Mouse (Mus musculus) embryonic facial prominence, embryonic 10.5 days (tissue): Measurements from ENCODE around the gene Gadd45gip1. TPM values are rescaled to one million over a fixed set of nuclear protein-coding genes. Genes with fewer than 3 reads are reported as not detected.

ENCODE experiments used
- DNase-seq: peaks from one replicate; pipeline ENCODE4 v3.0.0-alpha.2; 2017; ENCODE audit warnings: low spot score
- H3K27ac ChIP-seq: fragments of 300-500 bp; sonication (generic); replicated peaks from 2 replicates; pipeline ENCODE4 v1.5.1; 2016; ENCODE audit warnings: mild to moderate bottlenecking
- H3K27me3 ChIP-seq: fragments of 300-500 bp; sonication (generic); replicated peaks from 2 replicates; pipeline ENCODE4 v1.6.1; 2016; ENCODE audit warnings: low read depth, mild to moderate bottlenecking; ENCODE audit not compliant: poor library complexity, severe bottlenecking
- H3K36me3 ChIP-seq: fragments of 300-500 bp; sonication (generic); replicated peaks from 2 replicates; pipeline ENCODE4 v1.6.1; 2016; ENCODE audit warnings: mild to moderate bottlenecking, moderate library complexity
- H3K4me1 ChIP-seq: fragments of 300-500 bp; sonication (generic); 2 replicates; pipeline ENCODE4 v1.6.1; 2016
- H3K4me3 ChIP-seq: fragments of 300-500 bp; sonication (generic); 2 replicates; pipeline ENCODE4 v1.5.1; 2016; ENCODE audit warnings: mild to moderate bottlenecking, moderate library complexity
- H3K9me3 ChIP-seq: fragments of 300-500 bp; sonication (generic); 2 replicates; pipeline ENCODE4 v1.6.1; 2016; ENCODE audit warnings: mild to moderate bottlenecking
- WGBS: fragments of 180-500 bp; shearing (Covaris S2); methylation state at CpG from one replicate; pipeline ENCODE4 v1.1.7; 2016; 5-methylcytosine and 5-hydroxymethylcytosine counted together
- polyA plus RNA-seq: library from polyadenylated mRNA; unstranded; fragments of >200 nt; fragmentation: Nextera tagmentation; extraction: Ambion mirVana; gene quantifications from 2 replicates; pipeline ENCODE4 v1.2.1, GENCODE M21; 2016

The Gadd45gip1 gene
- 45.2 and 47.3 TPM in 2 replicates for polyA plus RNA-seq

DNA sequence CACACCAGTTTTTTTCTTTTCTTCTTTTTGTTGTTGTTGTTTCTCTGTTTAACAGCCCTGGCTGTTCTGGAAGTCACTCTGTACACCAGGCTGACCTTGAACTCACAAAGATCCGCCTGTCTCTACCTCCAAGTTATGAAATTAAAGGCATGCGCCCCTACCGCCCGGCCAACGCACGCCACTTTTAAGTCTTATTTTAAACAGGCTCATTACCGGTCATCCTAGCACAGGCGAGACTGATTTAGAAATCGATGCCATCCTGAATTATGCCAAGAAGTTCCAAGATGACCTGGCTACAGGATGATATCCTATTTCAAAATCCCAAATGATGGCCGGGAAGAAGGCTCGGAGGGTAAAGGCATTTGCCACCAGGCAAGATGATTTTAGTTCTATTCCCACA lies at the start of gene Gadd45gip1:
Gene Gadd45gip1 (plus strand): TSS at position 33 of the 400 bp plus-strand sequence.
- DNase-seq: no peak
- Histone ChIP-seq H3K4me1 (peaks cover 13% of the 10 kb centered on the region), H3K27me3 (no peaks in the 10 kb centered on the region), H3K27ac (peak within 1 kb of the TSS; percentile 100), H3K36me3 (peaks cover 33% of the 10 kb centered on the region), H3K9me3 (no peaks in the 10 kb centered on the region), H3K4me3 (peak within 1 kb of the TSS; percentile 99)
- WGBS: 84% methylated on average over 11 of the region's 11 CpGs

DNA sequence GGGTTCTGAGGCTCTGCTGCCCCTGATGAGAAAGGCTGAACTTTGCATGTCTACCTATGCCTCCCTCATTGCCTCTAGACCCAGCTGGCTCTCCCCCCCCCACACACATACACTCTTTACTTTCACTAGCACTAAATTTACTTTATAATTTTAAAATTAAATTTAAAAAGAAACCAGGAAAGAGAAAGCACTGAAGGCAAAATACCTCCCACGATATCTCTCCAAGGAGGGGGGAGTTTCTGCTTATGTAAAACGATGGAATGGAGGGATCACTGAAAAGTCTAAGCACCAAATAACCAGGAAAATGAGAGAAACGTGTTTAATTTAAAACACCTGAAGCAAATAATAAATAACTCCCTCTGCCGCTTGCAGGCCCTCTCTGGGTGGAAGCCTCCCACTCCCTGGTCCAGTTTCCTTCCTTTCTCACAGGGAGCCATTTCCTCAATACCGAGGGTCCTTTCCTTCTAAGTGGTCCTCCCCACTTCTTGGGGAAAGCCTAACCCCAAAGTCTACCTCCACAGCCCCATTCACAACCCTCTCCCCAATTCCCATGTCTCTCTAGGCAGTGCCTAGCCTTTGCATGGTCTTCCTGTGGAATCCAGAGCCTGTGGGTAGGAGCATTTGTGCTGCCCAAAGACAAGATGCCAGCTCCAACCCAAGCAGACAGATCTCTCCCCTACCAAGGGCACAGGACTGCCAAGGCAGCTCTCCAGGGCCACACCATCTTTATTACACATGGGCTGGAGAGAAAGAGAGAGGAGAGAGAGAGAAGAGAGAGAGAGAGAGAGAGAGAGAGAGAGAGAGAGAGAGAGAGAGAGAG lies 49.4 kb upstream of the Gadd45gip1 start:
- Histone ChIP-seq H3K4me1 (peaks cover 13% of the 10 kb centered on the region), H3K27me3 (peaks cover 100% of the 10 kb centered on the region), H3K9me3 (no peaks in the 10 kb centered on the region), H3K4me3 (no peak overlapping the region), H3K36me3 (no peaks in the 10 kb centered on the region), H3K27ac (no peak overlapping the region)
- DNase-seq: no peak
- 1% methylated on average over 5 of the region's 5 CpGs for WGBS

DNA sequence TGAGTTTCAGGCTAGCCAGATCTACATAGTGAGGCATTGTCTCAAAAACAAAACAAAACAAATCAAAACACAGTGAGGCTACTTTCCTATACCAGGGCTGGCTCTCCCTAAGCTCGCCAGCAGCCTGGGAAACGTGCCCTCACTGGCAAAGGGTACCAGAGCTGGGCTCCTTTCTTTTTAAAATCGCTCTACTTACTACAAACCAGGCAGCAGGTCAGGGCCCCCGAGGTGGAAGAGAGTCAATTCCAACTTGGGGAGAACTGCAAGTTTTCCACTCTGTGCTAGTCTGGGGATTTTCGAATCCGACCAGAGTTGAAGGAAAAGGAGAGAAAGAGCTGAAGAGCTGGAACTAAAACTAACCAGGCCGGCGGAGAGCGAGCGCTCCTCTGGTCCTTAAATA lies 48.6 kb upstream of the Gadd45gip1 start:
- Histone ChIP-seq H3K27ac (no peak overlapping the region), H3K27me3 (peaks cover 100% of the 10 kb centered on the region), H3K9me3 (no peaks in the 10 kb centered on the region), H3K4me3 (no peak overlapping the region), H3K4me1 (peaks cover 13% of the 10 kb centered on the region), H3K36me3 (no peaks in the 10 kb centered on the region)
- peak; percentile 49 for DNase-seq
- 2% methylated on average over 10 of the region's 10 CpGs for WGBS

DNA sequence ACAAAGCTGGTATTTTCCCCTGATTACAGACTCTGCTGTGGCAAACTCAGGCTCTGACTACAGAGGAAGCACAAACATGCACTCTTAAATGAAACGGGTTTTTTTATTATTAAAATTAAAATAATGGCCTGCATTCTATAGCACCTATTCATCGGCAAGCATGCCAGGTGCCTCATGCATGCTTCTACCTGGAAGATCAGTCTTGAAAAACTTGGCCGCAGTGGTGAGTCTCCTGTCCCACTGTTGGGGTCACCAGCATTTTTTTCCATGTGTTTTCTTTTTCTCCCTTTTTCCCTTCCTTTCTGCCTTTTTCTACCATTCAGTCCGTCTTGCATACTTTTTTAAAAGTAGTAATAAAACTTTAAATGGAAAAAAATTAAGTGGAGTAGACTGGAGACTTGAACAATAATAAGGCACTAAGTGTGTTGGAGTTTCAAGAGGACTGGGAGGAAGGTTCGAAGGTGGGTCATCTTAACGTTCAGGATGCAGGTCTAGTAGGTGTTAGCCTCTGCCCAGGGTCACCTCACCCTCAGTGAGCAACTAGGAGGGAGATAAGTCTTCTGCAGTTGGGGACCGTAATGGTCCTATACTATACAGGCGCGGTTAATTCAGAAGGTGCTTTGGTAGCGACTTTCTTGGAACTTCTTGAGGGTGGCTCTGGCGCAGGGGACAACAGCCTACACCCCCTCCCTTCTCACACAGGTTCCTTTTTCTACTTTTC lies 48.0 kb upstream of the Gadd45gip1 start:
- H3K4me3 ChIP-seq: no peak overlapping the region
- DNase-seq: peak; percentile 46
- no peaks in the 10 kb centered on the region for H3K36me3 ChIP-seq
- H3K27ac ChIP-seq: no peak overlapping the region
- 1% methylated on average over 11 of the region's 11 CpGs for WGBS
- H3K27me3 ChIP-seq: peaks cover 100% of the 10 kb centered on the region
- no peaks in the 10 kb centered on the region for H3K9me3 ChIP-seq
- H3K4me1 ChIP-seq: peaks cover 13% of the 10 kb centered on the region

DNA sequence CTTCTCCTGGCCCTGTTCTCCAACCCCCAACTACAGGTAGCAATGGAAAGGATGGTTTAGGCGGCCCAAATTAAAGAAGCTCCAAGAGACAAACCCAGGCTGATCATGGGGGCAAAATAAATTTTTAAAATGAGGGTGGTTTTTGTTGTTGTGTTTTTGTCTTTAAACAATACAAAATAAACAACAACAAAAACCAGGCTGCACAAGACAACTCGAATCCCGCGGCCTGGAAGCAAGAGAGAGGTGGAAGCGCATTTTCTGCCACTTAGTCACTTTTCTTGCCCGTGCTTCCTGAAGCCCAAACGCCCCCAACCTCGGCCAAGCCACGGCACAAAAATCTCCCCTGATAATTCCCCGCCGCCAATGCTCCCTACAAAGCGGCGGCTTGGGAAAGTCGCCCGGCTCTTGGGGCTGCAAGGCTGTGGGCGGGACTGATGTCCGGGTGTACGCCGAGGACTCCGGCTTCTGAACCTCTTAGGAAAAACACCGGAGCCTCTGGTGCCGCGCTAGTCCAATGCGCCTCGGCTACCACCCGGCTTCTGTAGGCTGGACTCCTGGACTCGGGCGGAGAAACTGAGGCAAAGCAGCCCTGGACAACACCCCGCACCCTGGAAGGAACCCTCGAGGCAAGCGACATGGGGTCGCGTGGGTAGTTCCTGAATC lies 47.3 kb upstream of the Gadd45gip1 start:
- H3K4me1 ChIP-seq: peaks cover 13% of the 10 kb centered on the region
- H3K4me3 ChIP-seq: no peak overlapping the region
- WGBS: under 1% methylated on average over 33 of the region's 33 CpGs
- H3K9me3 ChIP-seq: no peaks in the 10 kb centered on the region
- peak; percentile 61 for DNase-seq
- no peak overlapping the region for H3K27ac ChIP-seq
- H3K36me3 ChIP-seq: no peaks in the 10 kb centered on the region
- peaks cover 100% of the 10 kb centered on the region for H3K27me3 ChIP-seq

DNA sequence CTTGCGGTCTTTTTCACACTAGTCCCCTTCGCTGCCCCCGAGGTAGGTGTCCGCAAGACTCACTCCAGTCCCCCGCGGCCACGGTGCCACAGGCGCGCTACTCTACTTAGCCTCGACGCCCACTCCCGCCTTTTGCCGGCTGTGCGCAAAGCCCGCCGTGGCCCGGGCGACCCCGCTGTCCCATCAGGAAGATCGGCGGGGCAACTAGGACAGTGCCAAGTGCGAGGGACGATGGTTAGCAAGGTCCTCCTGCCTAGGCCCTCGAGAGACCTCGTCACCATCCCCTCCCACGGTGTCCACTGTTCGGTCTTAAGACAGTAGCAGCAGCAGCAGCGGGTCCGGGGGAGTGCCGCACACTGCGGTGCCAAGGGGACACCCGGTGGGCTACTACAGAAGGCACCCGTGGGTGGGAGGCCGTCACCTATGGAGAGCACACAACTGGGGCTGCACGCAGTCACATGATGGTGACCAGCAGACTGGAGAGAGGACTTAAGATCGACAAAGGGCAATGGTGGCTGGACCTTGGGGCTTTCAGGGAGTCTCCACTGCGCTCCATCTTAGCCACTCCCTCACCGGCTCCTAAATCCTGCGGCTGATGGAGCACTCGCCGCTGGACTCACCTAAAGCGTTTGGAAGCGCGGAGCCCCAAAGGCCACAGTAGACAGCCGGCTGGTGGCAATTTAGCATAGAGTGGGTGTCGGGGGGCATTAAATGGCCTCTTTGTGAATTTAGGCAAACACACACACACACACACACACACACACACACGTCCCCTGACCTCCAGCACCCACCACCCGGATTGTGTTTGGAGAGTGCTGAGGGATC lies 46.4 kb upstream of the Gadd45gip1 start:
- under 1% methylated on average over 48 of the region's 48 CpGs for WGBS
- peaks cover 100% of the 10 kb centered on the region for H3K27me3 ChIP-seq
- H3K4me3 ChIP-seq: no peak overlapping the region
- H3K4me1 ChIP-seq: peaks cover 13% of the 10 kb centered on the region
- peak; percentile 58 for DNase-seq
- no peaks in the 10 kb centered on the region for H3K9me3 ChIP-seq
- no peak overlapping the region; the same call in 1 of the 2 replicates for H3K27ac ChIP-seq
- no peaks in the 10 kb centered on the region for H3K36me3 ChIP-seq

DNA sequence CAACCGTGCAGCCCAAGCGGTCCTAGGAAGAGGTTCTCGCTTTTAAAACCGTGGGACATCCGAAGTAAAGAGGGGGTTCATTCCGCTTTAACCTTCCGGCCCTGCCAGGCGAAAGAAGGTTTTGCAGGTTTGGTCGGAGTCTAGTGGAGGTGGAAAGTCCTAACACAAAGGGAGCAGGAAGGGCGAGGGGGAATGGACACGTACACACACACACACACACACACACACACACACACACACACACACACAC lies 45.9 kb upstream of the Gadd45gip1 start:
- H3K4me1 ChIP-seq: peaks cover 13% of the 10 kb centered on the region
- no peak overlapping the region for H3K27ac ChIP-seq
- WGBS: under 1% methylated on average over 11 of the region's 11 CpGs
- DNase-seq: no peak
- H3K27me3 ChIP-seq: peaks cover 100% of the 10 kb centered on the region
- H3K36me3 ChIP-seq: no peaks in the 10 kb centered on the region
- no peaks in the 10 kb centered on the region for H3K9me3 ChIP-seq
- H3K4me3 ChIP-seq: no peak overlapping the region

DNA sequence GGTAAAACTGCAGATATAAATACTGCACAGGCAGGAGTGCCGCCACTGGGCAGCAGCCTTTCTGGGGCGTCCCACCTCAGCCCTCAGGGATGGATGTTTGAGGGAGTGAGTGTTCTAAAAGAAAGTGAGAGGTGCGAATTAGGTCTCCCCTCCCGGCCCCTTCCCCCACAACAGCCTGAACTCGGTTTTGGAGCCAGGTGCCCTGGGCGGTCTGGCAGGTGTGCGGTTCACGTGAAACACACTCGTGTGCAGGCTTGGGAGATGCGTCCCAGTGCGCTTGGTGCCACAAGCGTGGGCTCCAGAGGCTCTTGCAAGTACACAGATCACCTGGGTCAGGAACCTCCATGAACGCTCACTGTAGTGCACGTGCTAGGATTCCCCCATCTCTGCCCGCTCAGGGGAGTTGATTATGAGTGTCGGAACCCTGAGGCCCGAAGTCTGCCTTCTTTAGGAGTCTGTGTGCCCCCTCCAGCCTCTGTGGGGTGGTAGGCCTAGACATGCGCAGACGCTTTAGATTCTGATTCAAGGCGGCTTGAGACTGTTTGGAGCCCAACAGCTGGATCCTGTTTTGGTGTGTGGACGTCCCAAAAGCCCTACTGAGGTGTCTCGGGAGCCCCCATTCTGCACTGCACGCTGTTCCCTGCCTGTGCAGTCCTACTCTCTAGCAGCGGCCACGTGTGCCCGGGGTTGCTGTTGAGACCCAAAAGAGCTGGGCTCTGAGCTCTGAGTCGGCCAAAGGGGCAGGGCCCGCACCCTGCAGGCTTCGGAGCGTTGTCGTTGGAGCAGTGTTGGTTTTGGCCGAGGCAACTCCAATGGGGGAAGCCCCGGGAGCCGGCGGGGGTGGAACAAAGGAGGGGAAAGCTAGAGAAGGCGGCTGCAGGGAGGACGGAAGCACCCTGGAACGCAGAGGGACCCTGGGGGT lies 45.3 kb upstream of the Gadd45gip1 start:
- peak; percentile 50 for DNase-seq
- WGBS: under 1% methylated on average over 38 of the region's 38 CpGs
- Histone ChIP-seq H3K27ac (no peak overlapping the region), H3K4me1 (peaks cover 13% of the 10 kb centered on the region), H3K36me3 (no peaks in the 10 kb centered on the region), H3K9me3 (no peaks in the 10 kb centered on the region), H3K27me3 (peaks cover 100% of the 10 kb centered on the region), H3K4me3 (no peak overlapping the region)

DNA sequence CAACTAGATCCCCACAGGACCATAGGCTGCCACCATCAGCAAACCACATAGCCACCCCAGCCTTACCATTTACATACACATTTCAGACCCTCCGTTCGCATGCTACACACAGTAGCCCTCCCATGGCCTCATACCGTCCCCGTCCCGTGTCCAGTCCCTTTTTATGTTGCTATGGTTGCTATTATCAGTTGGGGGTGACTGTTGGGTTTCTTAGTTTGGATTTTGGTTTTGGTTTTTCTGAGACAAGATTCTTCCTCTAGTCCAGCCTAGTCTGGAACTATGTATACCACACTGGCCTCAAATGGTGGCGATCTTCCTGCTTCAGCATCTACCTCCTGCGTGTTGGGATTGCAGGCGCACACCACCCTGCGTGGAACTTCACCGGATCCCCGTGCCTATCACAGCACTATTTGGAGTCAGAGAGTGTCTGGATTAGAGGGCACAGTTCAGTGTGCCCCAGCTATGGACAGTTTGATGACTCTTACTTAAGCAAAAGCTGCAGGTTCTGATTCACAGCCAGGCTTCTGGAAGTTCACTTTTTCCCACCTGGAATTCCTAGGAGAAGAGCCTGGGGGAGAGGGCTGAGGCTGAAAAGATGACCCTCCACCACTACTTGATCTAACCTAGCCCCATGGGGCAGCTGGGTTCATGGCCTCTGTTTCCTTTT lies 44.4 kb upstream of the Gadd45gip1 start:
- H3K27me3 ChIP-seq: peaks cover 100% of the 10 kb centered on the region
- WGBS: 2% methylated on average over 11 of the region's 11 CpGs

DNA sequence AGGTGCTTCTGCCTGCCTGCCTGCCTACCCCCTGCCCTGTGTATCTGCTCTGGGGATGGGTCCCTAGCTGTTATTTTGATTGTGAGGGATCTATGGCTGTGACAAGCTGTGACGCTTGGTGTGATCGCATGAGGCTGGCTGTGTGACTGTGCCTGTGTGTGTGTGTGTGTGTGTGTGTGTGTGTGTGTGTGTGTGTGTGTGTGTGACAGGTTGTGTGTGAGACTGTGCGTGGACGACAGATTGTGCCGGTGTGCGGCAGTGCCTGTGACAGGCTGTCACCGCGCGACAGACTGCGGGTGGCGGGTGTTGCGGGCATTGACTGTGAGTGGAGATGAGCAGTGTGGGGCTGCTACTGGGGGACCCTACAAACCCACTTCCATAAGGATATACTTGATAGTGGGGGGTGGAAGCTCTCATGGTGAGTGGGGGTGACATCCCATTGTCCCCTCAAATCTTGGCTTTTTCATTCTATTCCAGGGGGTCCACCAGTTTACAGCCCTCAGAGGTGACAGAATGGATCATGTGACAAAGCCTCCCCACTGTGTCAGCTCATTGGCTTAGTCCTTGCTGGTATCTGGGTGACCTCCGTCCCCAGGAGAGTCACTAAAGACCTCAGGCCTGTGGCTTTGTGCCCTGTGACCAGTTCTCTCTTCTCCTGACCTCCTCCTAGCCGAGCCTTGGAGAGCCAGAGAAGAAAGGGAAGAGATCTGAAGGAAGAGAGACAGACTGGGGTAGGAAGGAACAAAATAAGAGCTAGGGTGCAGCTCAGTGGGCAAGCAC lies 43.6 kb upstream of the Gadd45gip1 start:
- Histone ChIP-seq H3K4me3 (no peak overlapping the region), H3K9me3 (no peaks in the 10 kb centered on the region), H3K36me3 (no peaks in the 10 kb centered on the region), H3K4me1 (peaks cover 13% of the 10 kb centered on the region), H3K27me3 (peaks cover 100% of the 10 kb centered on the region), H3K27ac (no peak overlapping the region)
- 3% methylated on average over 14 of the region's 14 CpGs for WGBS
- DNase-seq: no peak

More for the DNA sequence above, 44.4 kb upstream of the Gadd45gip1 start:
- Histone ChIP-seq H3K4me3 (no peak overlapping the region), H3K9me3 (no peaks in the 10 kb centered on the region), H3K4me1 (peaks cover 13% of the 10 kb centered on the region), H3K36me3 (no peaks in the 10 kb centered on the region), H3K27ac (no peak overlapping the region)
- DNase-seq: no peak
